Mouse (Mus musculus) hindbrain, postnatal 0 days (tissue): ENCODE measurements around the gene Tll2. TPM values are rescaled to one million over a fixed set of nuclear protein-coding genes. Genes with fewer than 3 reads are reported as not detected.
A peak's percentile ranks its signal among the peaks of the same experiment; 100 is the strongest.

Source experiments
- ATAC-seq: fragments of 200-750 bp; cut with Nextera tagmentation; 2 replicates; pipeline ENCODE4 v1.8.0; 2017; ENCODE audit warnings: mild to moderate bottlenecking, moderate TSS enrichment, moderate library complexity
- DNase-seq: peaks from one replicate; pipeline ENCODE4 v3.0.0-alpha.2; 2015; ENCODE audit warnings: low spot score
- H3K27ac ChIP-seq: fragments of 300-500 bp; sonication (generic); 2 replicates; pipeline ENCODE4 v1.5.1; 2014; ENCODE audit warnings: mild to moderate bottlenecking
- H3K27me3 ChIP-seq: fragments of 300-500 bp; sonication (generic); 2 replicates; pipeline ENCODE4 v1.6.1; 2014; ENCODE audit warnings: low read length, mixed read lengths; ENCODE audit not compliant: insufficient read depth
- H3K36me3 ChIP-seq: fragments of 300-500 bp; sonication (generic); 2 replicates; pipeline ENCODE4 v1.6.1; 2014; ENCODE audit warnings: low read length, mixed read lengths; ENCODE audit not compliant: insufficient read depth
- H3K4me1 ChIP-seq: fragments of 300-500 bp; sonication (generic); 2 replicates; pipeline ENCODE4 v1.6.1; 2014; ENCODE audit warnings: antibody characterized with exemption, low read length, mixed read lengths; ENCODE audit not compliant: insufficient read depth
- H3K4me2 ChIP-seq: fragments of 300-500 bp; sonication (generic); 2 replicates; pipeline ENCODE4 v1.6.1; 2014; ENCODE audit warnings: low read depth, mild to moderate bottlenecking, low read length, moderate library complexity, mixed read lengths
- H3K4me3 ChIP-seq: fragments of 300-500 bp; sonication (generic); 2 replicates; pipeline ENCODE4 v1.5.1; 2014; ENCODE audit warnings: low read length
- H3K9ac ChIP-seq: fragments of 300-500 bp; sonication (generic); replicated peaks from 2 replicates; pipeline ENCODE4 v1.6.1; 2014; ENCODE audit warnings: mild to moderate bottlenecking, low read length, moderate library complexity, mixed read lengths
- H3K9me3 ChIP-seq: fragments of 300-500 bp; sonication (generic); 2 replicates; pipeline ENCODE4 v1.6.1; 2016; ENCODE audit warnings: low read length, mixed read lengths
- CTCF ChIP-seq: IDR thresholded peaks from 2 replicates; pipeline ENCODE4 v1.5.1; 2016; ENCODE audit warnings: antibody characterized with exemption, control low read depth, low read depth
- WGBS: fragments of 180-500 bp; shearing (Covaris S2); extraction: QIAGEN DNeasy Blood & Tissue Kit; methylation state at CpG from one replicate; pipeline ENCODE4 v1.1.7; 2014; 5-methylcytosine and 5-hydroxymethylcytosine counted together
- polyA plus RNA-seq: library from polyadenylated mRNA; unstranded; fragments of >200 nt; fragmentation: Nextera tagmentation; extraction: Ambion mirVana; gene quantifications from 2 replicates; pipeline ENCODE4 v1.2.1, GENCODE M21; 2015
- total RNA-seq: library from RNA; depleted of rRNA; stranded (reverse); fragments of >200 nt; gene quantifications from 2 replicates; pipeline ENCODE4 v1.2.3, GENCODE M21; 2014

The Tll2 gene
- total and polyA plus RNA-seq, 2 experiments from 2014 or later = 0.60 to 2.8 TPM

- Histone ChIP-seq H3K27ac (no peak overlapping the region), H3K4me3 (no peak overlapping the region), H3K9me3 (no peaks in the 10 kb centered on the region), H3K36me3 (no peaks in the 10 kb centered on the region), H3K4me2 (no peak overlapping the region), H3K27me3 (no peaks in the 10 kb centered on the region), H3K4me1 (no peaks in the 10 kb centered on the region), H3K9ac (no peak overlapping the region)
- WGBS = 73% methylated on average over 4 of the region's 4 CpGs
- no peak for ATAC-seq
- TF ChIP-seq CTCF = no peak
- DNase-seq = no peak
Observed at GRCm38 (mm10) chr19:41192953-41193352, 13.7 kb downstream of the Tll2 start.

DNA sequence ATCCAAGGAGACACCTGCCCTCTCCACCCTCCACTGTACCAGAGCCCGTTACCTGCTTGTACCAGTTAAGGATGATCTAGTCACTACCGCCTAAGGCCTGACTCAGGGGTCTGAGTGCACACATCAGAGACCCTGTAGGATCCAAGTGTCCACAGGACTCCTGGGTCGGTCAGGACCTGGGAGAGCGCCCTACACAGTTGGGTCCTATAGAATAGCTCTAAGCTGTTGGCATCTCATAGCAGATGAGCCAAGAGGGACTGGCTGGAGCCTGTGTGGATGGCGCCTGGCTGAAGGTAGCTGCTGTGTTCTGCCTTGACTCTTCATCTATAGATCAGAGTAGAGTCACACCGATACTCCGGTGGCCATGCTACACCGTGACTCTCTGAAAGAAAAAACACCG, 14.9 kb downstream of the Tll2 start:
- TF ChIP-seq CTCF = no peak

GRCm38 (mm10) chr19:41190876-41191434, 15.7 kb downstream of the Tll2 start:
- Histone ChIP-seq H3K36me3 (no peaks in the 10 kb centered on the region), H3K9me3 (no peaks in the 10 kb centered on the region), H3K27me3 (no peaks in the 10 kb centered on the region), H3K4me3 (no peak overlapping the region), H3K9ac (no peak overlapping the region), H3K4me2 (no peak overlapping the region), H3K4me1 (no peaks in the 10 kb centered on the region), H3K27ac (no peak overlapping the region)
- no peak for ATAC-seq
- 32% methylated on average over 6 of the region's 6 CpGs for WGBS
- no peak for TF ChIP-seq CTCF
- DNase-seq = no peak

More for the DNA sequence above, 14.9 kb downstream of the Tll2 start:
- ATAC-seq (no peak), DNase-seq (no peak)
- no peak overlapping the region for H3K9ac ChIP-seq
- H3K9me3 ChIP-seq = no peaks in the 10 kb centered on the region
- no peaks in the 10 kb centered on the region for H3K27me3 ChIP-seq
- no peak overlapping the region for H3K4me3 ChIP-seq
- H3K4me2 ChIP-seq = no peak overlapping the region
- no peak overlapping the region for H3K27ac ChIP-seq
- H3K36me3 ChIP-seq = no peaks in the 10 kb centered on the region
- 82% methylated on average over 9 of the region's 9 CpGs for WGBS
- no peaks in the 10 kb centered on the region for H3K4me1 ChIP-seq

- Histone ChIP-seq H3K36me3 (no peaks in the 10 kb centered on the region), H3K9me3 (no peaks in the 10 kb centered on the region), H3K27ac (no peak overlapping the region), H3K4me2 (no peak overlapping the region), H3K4me3 (no peak overlapping the region), H3K9ac (no peak overlapping the region), H3K27me3 (no peaks in the 10 kb centered on the region), H3K4me1 (no peaks in the 10 kb centered on the region)
- peak; percentile 27; the same call in 1 of the 2 replicates for ATAC-seq
- WGBS = 46% methylated on average over 6 of the region's 6 CpGs
- TF ChIP-seq CTCF = no peak
- DNase-seq = no peak
Observed at GRCm38 (mm10) chr19:41177331-41177730, 29.3 kb downstream of the Tll2 start.

DNA sequence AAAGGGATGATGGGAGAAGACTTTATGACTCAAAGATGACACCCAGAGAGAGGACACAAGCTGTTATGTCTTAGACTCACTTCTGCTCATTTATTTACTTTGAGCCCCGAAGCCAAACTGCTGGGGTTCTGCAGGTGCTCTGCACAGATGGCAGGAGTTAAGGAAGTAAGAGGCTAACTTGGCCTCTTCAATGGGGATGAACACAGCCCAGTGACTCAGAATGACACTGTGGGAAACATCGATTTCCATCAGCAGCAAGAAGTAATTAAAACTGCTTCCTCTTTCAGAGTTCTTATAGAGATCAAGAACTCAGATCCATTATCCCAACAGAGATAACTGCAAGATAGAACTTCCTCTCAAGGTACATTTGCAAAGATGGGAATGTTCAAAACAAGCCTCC, 29.8 kb downstream of the Tll2 start:
- DNase-seq (peak; percentile 21), ATAC-seq (no peak)
- no peak for TF ChIP-seq CTCF
- H3K27me3 ChIP-seq = no peaks in the 10 kb centered on the region
- no peak overlapping the region for H3K9ac ChIP-seq
- no peaks in the 10 kb centered on the region for H3K9me3 ChIP-seq
- no peak overlapping the region for H3K27ac ChIP-seq
- WGBS = 63% methylated on average over 2 of the region's 2 CpGs
- no peak overlapping the region for H3K4me2 ChIP-seq
- no peaks in the 10 kb centered on the region for H3K36me3 ChIP-seq
- no peaks in the 10 kb centered on the region for H3K4me1 ChIP-seq
- H3K4me3 ChIP-seq = no peak overlapping the region

DNA sequence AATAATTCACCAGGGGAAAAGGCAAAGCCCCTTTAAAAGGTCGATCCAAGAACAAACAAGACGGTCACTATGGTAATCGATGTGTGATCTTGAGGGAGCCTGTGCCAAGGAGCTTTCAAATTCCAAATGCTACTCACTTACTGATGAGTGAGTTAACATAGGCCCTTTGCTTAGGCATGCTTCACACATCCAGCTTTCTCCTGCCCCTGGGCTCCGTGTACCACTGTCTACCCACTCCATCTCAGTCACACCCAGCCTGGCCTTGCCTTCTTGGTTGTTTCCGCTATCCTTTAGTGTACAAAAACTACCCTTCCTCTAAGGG, 40.8 kb downstream of the Tll2 start:
- Histone ChIP-seq H3K4me3 (no peak overlapping the region), H3K27ac (no peak overlapping the region), H3K36me3 (no peaks in the 10 kb centered on the region), H3K9ac (no peak overlapping the region), H3K4me1 (peaks cover 4% of the 10 kb centered on the region; the same call in 1 of the 2 replicates), H3K9me3 (no peaks in the 10 kb centered on the region), H3K27me3 (no peaks in the 10 kb centered on the region), H3K4me2 (no peak overlapping the region)
- DNase-seq (peak; percentile 20), ATAC-seq (no peak)
- TF ChIP-seq CTCF = no peak
- 52% methylated on average over 5 of the region's 5 CpGs for WGBS

- DNase-seq (no peak), ATAC-seq (no peak)
- peaks cover 4% of the 10 kb centered on the region; the same call in 1 of the 2 replicates for H3K4me1 ChIP-seq
- no peak for TF ChIP-seq CTCF
- H3K9me3 ChIP-seq = no peaks in the 10 kb centered on the region
- H3K36me3 ChIP-seq = no peaks in the 10 kb centered on the region
- H3K27me3 ChIP-seq = no peaks in the 10 kb centered on the region
- H3K9ac ChIP-seq = no peak overlapping the region
- H3K4me2 ChIP-seq = no peak overlapping the region
- WGBS = 44% methylated on average over 14 of the region's 14 CpGs
- no peak overlapping the region for H3K27ac ChIP-seq
- no peak overlapping the region for H3K4me3 ChIP-seq
Observed at GRCm38 (mm10) chr19:41165144-41165913, 41.3 kb downstream of the Tll2 start.
